Mouse (Mus musculus): Measurements from ENCODE around the gene Limch1. TPM values are rescaled to one million over a fixed set of nuclear protein-coding genes. Genes with fewer than 3 reads are reported as not detected.

Gene Limch1
- polyA plus RNA-seq, 1 experiment from 2014 or later, result 35.1 TPM

DNA sequence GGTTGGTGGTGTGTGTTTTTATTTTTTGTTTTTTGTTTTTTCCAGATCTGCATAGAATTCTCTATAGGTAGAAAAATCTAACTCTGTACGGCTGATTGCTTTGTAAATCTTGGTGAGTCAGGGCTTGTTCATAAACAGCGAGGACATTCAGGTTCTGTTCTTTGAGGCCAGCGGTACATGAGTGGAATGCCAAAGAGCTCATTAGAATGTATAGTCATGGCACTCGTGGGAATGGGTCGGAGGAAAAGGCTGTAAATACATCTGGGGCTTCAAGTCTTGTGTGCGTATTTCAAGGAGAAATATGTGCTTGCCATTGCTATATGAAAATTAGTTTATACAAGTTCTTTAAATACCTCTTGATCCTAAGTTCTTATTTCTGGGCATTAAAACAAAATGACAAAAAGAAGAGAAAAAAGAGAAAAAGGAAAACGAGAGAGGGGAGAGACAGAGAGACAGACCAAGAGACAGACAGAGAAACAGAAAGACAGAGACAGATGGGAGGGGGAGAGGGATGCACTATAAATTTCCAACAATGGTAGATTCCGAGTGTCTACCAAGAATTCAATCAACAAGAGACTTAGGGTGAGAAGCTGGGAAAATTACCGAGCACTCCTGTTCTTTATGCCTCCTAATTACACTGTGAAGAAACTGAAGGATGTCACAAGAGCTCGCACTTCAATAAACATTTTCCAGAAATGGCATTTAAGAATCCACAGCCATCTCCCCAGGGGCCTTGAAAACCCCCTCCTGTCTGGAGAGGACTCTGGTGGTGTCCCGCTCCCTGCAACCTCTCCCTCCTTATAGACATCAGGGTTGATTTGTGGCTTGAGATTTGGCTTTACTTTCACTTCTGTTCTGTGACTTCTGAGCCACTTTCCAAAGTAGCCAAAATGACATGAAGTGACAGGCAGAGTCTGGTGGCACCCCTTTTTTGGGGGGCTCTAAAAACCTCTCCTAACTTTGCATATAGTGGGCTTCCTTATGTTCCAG, 173.0 kb downstream of the Limch1 start:
- Histone ChIP-seq H3K4me2 (peak overlapping the region; percentile 17; the same call in 1 of the 2 replicates), H3K9me3 (replicated peaks) (no peaks in the 10 kb centered on the region), H3K4me1 (peaks cover 44% of the 10 kb centered on the region), H3K36me3 (no peaks in the 10 kb centered on the region), H3K27me3 (no peaks in the 10 kb centered on the region), H3K27ac (peak overlapping the region; percentile 38; the same call in 1 of the 2 replicates), H3K9ac (no peak overlapping the region), H3K4me3 (replicated peaks) (no peak overlapping the region)
- 37% methylated on average over 11 of the region's 11 CpGs for WGBS
- ATAC-seq (replicated peaks; ENCODE audit: low FRiP score), result no peak

DNA sequence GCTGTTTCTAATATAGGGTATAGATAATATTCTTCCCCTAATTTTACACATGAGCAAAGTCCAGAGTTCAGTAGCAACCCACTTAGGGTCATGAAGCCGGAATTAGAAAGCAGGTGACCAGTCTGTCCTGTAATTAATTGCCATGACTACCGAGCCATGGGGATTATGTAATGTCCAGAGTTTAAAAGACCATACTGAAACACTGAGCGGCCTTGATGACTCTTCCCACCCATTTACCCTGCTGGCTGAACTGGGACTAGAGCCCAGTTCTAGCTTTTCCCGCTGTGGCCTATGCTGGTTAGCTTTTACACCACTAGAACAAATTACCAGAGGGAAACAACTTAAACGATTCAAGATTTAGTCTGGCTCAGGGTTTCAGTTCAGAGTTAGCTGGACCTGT, 177.0 kb downstream of the Limch1 start:
- no peak overlapping the region for H3K9ac ChIP-seq
- H3K27ac ChIP-seq, result no peak overlapping the region
- no peaks in the 10 kb centered on the region for H3K27me3 ChIP-seq
- H3K9me3 ChIP-seq (replicated peaks), result no peaks in the 10 kb centered on the region
- peaks cover 19% of the 10 kb centered on the region for H3K4me1 ChIP-seq
- ATAC-seq (replicated peaks; ENCODE audit: low FRiP score), result no peak
- 70% methylated on average over 5 of the region's 5 CpGs for WGBS
- H3K36me3 ChIP-seq, result no peaks in the 10 kb centered on the region
- no peak overlapping the region for H3K4me2 ChIP-seq
- H3K4me3 ChIP-seq (replicated peaks), result no peak overlapping the region

DNA sequence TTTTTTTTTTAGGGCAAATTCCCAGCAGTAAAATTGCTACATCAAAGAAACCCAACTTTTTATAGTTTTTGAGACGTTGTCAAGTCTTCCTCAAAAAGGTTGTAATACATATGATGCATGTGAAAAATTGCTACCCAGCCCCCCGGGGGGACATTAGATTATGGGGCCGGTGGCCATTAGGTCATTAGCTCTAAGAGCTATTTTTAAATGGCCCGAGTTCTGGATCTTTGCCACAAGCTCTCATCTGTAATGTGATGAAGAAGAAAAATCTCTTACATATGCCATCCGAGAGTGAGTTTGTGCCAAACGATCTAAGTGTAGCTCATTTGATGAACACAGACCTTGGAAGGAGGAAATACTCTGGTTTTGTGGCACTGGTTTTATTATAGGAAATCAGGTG, 183.7 kb downstream of the Limch1 start:
- Histone ChIP-seq H3K9ac (no peak overlapping the region), H3K36me3 (no peaks in the 10 kb centered on the region), H3K4me1 (peaks cover 14% of the 10 kb centered on the region), H3K27me3 (no peaks in the 10 kb centered on the region), H3K4me2 (no peak overlapping the region), H3K9me3 (replicated peaks) (no peaks in the 10 kb centered on the region), H3K4me3 (replicated peaks) (no peak overlapping the region), H3K27ac (no peak overlapping the region)
- no peak for ATAC-seq (replicated peaks; ENCODE audit: low FRiP score)
- 55% methylated on average over 6 of the region's 6 CpGs for WGBS

DNA sequence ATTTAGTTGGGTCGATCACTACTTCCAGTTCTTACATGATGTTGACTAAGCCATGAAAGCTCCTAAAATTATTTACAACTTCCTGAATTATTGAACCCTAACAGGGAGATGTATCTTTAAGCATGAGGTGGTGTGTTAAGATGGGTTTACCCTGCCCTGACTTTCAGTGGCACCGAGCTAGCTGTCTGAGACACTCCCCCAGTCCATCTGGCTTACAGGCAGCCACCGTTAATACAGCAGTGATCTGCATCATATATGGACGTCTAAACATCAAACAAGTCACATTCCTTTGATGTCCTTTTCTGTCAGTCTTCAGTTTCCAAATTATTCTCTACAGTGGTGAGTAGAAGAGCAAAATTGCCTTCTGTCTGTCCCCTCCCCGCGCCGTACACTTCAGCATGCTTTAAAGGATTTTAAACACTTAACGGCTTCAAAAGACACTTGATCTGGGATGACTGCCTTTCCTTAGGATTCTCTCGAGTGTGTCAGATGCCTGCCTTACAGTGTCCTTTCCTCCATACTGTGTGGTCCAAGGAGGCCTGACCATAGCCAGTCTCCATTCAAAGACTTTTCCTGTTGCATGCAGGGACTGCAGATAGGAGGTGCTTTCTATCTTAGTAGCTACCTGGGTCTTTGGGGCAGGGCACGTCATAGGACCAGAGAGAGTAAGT, 187.6 kb downstream of the Limch1 start:
- no peaks in the 10 kb centered on the region for H3K9me3 ChIP-seq (replicated peaks)
- H3K4me2 ChIP-seq, result no peak overlapping the region
- peaks cover 20% of the 10 kb centered on the region for H3K4me1 ChIP-seq
- ATAC-seq (replicated peaks; ENCODE audit: low FRiP score), result peak; percentile 67
- no peaks in the 10 kb centered on the region for H3K27me3 ChIP-seq
- H3K36me3 ChIP-seq, result no peaks in the 10 kb centered on the region
- H3K9ac ChIP-seq, result no peak overlapping the region
- no peak overlapping the region for H3K27ac ChIP-seq
- no peak overlapping the region for H3K4me3 ChIP-seq (replicated peaks)
- 36% methylated on average over 10 of the region's 10 CpGs for WGBS

DNA sequence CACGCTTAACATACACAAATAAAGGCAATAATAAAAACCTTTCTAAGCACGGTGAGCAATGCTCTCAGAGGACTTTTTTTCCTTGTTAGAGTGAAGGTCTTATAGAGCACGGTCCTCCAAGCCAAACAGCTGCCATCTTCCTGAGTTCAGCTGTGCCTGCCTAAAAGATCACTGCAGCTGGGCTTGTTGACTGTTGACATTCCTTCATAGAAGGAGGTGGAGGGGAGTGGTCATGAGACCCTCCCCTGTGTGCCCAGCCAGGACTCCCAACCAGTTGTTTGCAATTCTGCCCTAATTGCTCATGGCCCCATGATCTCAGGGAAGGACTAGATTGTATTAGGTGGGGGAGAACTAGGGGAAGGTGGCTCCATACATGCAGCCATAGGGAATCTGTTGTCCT, 189.0 kb downstream of the Limch1 start:
- Histone ChIP-seq H3K4me2 (no peak overlapping the region), H3K9me3 (replicated peaks) (no peaks in the 10 kb centered on the region), H3K4me1 (peaks cover 16% of the 10 kb centered on the region), H3K4me3 (replicated peaks) (no peak overlapping the region), H3K9ac (no peak overlapping the region), H3K36me3 (no peaks in the 10 kb centered on the region), H3K27ac (no peak overlapping the region), H3K27me3 (no peaks in the 10 kb centered on the region)
- 80% methylated on average over 3 of the region's 3 CpGs for WGBS
- ATAC-seq (replicated peaks; ENCODE audit: low FRiP score), result no peak

DNA sequence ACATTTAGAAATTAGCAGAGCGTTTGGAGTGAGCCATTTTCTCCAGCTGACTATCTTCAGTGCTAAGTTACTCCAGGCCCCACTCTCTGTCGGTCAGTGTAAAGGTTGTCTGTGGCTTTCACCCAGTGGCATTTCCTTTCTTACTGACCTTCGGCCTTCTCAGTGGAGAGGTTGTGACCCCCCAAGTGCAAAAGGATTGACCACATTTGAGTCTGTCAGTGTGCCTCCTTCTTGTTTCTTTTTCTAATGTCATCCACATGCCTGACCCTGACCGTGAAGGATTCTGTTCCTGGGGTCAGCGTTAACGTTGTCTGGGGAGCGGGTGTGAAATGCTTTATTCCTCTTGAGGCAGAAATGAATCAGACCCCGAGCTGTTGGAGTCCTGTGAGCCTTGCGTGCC, 191.7 kb downstream of the Limch1 start:
- Histone ChIP-seq H3K27me3 (no peaks in the 10 kb centered on the region), H3K9me3 (replicated peaks) (no peaks in the 10 kb centered on the region), H3K4me3 (replicated peaks) (no peak overlapping the region), H3K27ac (no peak overlapping the region), H3K36me3 (no peaks in the 10 kb centered on the region), H3K9ac (no peak overlapping the region), H3K4me1 (peaks cover 14% of the 10 kb centered on the region), H3K4me2 (no peak overlapping the region)
- WGBS, result 34% methylated on average over 9 of the region's 9 CpGs
- ATAC-seq (replicated peaks; ENCODE audit: low FRiP score), result no peak

DNA sequence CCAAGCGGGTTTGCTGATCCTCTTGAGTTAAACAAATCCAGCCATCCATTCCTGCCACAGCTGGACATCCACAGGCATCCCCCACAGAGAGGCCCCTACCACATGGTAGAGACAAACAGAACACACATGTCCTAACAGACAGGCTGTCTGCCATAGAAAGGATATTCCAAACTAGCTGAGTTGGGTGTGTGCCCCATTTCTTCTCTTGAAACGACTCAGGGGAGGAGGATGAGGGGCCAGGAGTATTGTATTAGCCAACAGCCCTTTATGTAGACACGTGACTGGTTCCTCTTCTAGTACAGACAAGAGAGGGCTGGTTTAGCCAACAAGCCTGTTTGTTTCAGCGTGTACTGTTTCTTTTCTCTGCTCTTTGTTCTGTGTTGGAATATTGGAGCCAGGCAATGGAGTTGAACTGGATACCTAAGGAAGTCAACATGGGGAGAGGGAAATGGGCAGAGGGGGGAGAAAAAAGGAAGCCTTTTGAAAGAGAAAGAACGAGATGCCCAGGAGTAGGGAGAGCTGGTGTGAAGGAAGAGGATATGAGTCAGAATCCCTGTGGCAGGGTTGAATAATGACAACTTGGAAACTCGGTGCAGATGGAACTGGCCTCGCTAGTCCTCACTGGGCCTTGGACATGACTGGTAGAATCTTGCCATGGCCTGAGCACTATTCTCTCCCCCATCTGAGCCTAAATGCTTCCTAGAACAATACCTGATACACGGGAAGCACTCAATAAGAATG, 196.3 kb downstream of the Limch1 start:
- no peak overlapping the region for H3K4me2 ChIP-seq
- H3K9ac ChIP-seq, result no peak overlapping the region
- H3K9me3 ChIP-seq (replicated peaks), result no peaks in the 10 kb centered on the region
- no peak overlapping the region for H3K4me3 ChIP-seq (replicated peaks)
- 80% methylated on average over 8 of the region's 8 CpGs for WGBS
- ATAC-seq (replicated peaks; ENCODE audit: low FRiP score), result no peak
- H3K4me1 ChIP-seq, result peaks cover 15% of the 10 kb centered on the region
- H3K27me3 ChIP-seq, result no peaks in the 10 kb centered on the region
- no peak overlapping the region for H3K27ac ChIP-seq
- H3K36me3 ChIP-seq, result no peaks in the 10 kb centered on the region

DNA sequence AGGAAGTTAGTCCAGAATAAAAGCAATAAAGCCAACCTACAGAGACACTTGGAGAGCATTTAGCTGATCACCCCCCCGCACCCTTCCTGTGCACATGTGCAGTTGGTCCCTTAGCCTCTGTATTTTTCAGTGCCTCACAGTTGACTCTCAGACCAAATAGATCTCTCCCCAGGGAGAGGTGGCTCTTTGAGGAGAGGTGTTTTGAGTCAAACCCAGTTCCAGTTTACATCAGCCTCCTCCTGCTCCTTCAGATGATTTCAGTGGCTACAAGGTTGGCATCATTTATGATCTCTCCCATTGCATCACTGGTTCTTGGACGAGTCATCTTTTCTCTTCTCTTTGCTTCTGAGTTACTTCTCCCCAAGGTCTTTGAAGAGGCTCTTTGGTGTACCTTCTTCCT, 197.3 kb downstream of the Limch1 start:
- H3K4me2 ChIP-seq, result no peak overlapping the region
- H3K27ac ChIP-seq, result 0 out of 2 replicates have a peak overlapping the region, but pooled peaks have one; percentile 22
- H3K36me3 ChIP-seq, result no peaks in the 10 kb centered on the region
- ATAC-seq (replicated peaks; ENCODE audit: low FRiP score), result no peak
- H3K4me3 ChIP-seq (replicated peaks), result no peak overlapping the region
- no peaks in the 10 kb centered on the region for H3K27me3 ChIP-seq
- no peak overlapping the region for H3K9ac ChIP-seq
- H3K9me3 ChIP-seq (replicated peaks), result no peaks in the 10 kb centered on the region
- peaks cover 16% of the 10 kb centered on the region for H3K4me1 ChIP-seq
- WGBS, result 86% methylated on average over 2 of the region's 2 CpGs

DNA sequence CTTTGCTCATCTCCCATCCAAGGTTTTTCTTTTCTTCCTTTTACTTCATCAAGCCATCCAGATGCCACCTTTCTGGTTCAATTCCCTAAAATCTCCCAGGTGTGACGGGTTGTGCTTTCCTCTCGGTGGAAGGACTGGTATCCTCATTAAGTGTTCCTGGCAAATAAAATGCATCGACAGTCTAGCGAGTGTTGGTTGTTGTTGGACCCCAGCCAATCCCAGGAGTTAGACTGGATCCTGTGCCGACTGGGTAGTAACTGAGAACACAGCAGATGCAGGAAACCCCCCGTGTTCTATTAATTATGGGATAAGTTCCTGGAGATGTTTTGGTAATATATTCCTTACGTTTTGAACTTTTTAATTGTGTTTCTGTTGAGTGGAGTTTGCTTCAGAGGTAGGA, 197.9 kb downstream of the Limch1 start:
- Histone ChIP-seq H3K27ac (peak overlapping the region; percentile 22; the same call in 1 of the 2 replicates), H3K9ac (no peak overlapping the region), H3K9me3 (replicated peaks) (no peaks in the 10 kb centered on the region), H3K36me3 (no peaks in the 10 kb centered on the region), H3K4me2 (no peak overlapping the region), H3K4me1 (peaks cover 22% of the 10 kb centered on the region), H3K27me3 (no peaks in the 10 kb centered on the region), H3K4me3 (replicated peaks) (no peak overlapping the region)
- 18% methylated on average over 7 of the region's 7 CpGs for WGBS
- ATAC-seq (replicated peaks; ENCODE audit: low FRiP score), result 0 out of 2 replicates have a peak, but pooled peaks have one; percentile 22

DNA sequence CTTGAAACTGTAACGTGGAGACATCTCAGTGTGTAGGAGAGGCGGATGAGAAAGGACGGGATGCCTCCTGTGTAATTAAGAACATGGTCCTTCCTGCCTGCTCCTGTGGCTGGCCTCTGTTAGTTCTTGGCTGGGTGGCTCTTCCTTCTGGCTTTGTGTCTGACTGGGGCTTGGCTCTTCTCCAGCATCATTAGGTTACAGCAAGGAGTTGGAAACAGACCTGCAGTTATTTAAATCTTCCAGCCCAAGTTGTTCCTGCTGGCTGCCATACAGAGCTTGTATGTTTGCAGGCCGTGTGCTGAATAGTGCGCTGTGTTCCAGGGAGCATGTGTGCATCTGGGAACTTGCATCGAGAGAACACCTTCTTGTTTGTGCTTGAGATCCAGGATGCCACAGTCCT, 202.3 kb downstream of the Limch1 start:
- H3K9me3 ChIP-seq (replicated peaks), result 0 out of 2 replicates have a peak, but pooled peaks cover 3% of the 10 kb centered on the region
- peaks cover 35% of the 10 kb centered on the region for H3K4me1 ChIP-seq
- H3K27me3 ChIP-seq, result no peaks in the 10 kb centered on the region
- no peak overlapping the region for H3K4me3 ChIP-seq (replicated peaks)
- no peak overlapping the region for H3K9ac ChIP-seq
- no peaks in the 10 kb centered on the region for H3K36me3 ChIP-seq
- 34% methylated on average over 6 of the region's 6 CpGs for WGBS
- H3K27ac ChIP-seq, result peak overlapping the region; percentile 76
- ATAC-seq (replicated peaks; ENCODE audit: low FRiP score), result peak; percentile 74
- no peak overlapping the region for H3K4me2 ChIP-seq

DNA sequence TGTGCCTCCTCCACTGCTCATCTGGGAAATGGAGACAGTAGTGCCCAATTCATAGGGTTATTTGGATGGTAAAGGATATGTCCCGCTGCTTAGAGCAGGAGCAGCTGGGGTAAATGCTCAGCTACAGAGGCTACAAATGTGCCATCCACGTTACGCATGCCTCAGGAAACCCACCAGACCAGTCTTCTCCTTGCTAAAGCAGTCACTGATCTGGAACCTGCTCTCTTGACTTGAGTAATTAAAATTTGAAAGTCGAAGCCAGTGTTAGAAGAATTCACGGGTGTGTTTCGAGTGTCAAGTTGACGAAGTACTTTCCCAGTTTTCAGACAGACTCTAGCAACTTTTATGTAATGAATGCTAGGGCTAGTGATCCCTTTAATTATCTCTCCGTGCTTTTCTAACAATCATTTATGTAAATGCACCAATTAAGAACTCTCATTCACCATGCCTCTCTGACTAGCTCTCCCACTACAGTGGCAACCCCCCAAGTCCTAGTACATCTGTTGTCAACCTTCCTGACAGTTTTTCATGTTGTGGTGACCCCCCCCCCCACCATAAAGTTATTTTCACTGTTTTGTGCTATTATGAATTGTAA, 203.6 kb downstream of the Limch1 start:
- no peaks in the 10 kb centered on the region for H3K36me3 ChIP-seq
- H3K27me3 ChIP-seq, result no peaks in the 10 kb centered on the region
- peak overlapping the region; percentile 80 for H3K27ac ChIP-seq
- ATAC-seq (replicated peaks; ENCODE audit: low FRiP score), result peak; percentile 76
- no peak overlapping the region for H3K4me3 ChIP-seq (replicated peaks)
- no peak overlapping the region for H3K9ac ChIP-seq
- H3K4me2 ChIP-seq, result no peak overlapping the region
- 0 out of 2 replicates have a peak, but pooled peaks cover 3% of the 10 kb centered on the region for H3K9me3 ChIP-seq (replicated peaks)
- 33% methylated on average over 8 of the region's 8 CpGs for WGBS
- H3K4me1 ChIP-seq, result peaks cover 29% of the 10 kb centered on the region
